Mouse (Mus musculus): ENCODE results near the gene Brf1.

GRCm38 (mm10) chr12:113028898-113029297, 28.4 kb upstream of the Brf1 start:
- TF ChIP-seq POLR2A (IDR thresholded peaks at IDR 0.05; ENCODE audit: low read depth, low read length): no peak
- TF ChIP-seq CTCF (conservative IDR thresholded peaks at IDR 0.05; ENCODE audit: insufficient read depth, insufficient read length, low read depth, low read length): no peak

Data from kidney, adult 2 months (tissue).